In genomic region chr10:24138623-24139261, GRCm38 (mm10) we compare ENCODE assay signal across 38 mouse cellular contexts. TPM values are rescaled to one million over a fixed set of nuclear protein-coding genes. Genes with fewer than 3 reads are reported as not detected.
DNase-seq lines count a peak whose midpoint lies in the region; ATAC-seq lines count a peak whose summit lies in the region.
"Had no signal": no experiment of that assay in that cellular context is flagged by ENCODE, and none has a peak within 500 bp of the region (broad histone marks: within the 10 kb centered on the region; RNA-seq: fewer than 3 reads in every experiment).

No protein-coding gene starts in this region.

- 49% methylated on average over 2 of the region's 2 CpGs for WGBS in intestine, embryonic 16.5 days
- 63% methylated on average over 2 of the region's 2 CpGs for WGBS in kidney, embryonic 16.5 days

- no peaks in the 10 kb centered on the region for H3K9me3 ChIP-seq in intestine, embryonic 16.5 days (ENCODE audit: control insufficient read depth, low read length)
- H3K9me3 ChIP-seq in kidney, embryonic 16.5 days (ENCODE audit: low read length) = no peaks in the 10 kb centered on the region
- H3K9me3 ChIP-seq: heart, embryonic 15.5 days; limb, embryonic 13.5 days; midbrain, embryonic 10.5 days; midbrain, embryonic 15.5 days had no signal

- no peak overlapping the region for H3K4me3 ChIP-seq in intestine, embryonic 16.5 days (ENCODE audit: low read length)
- no peak overlapping the region for H3K4me3 ChIP-seq in kidney, embryonic 16.5 days (ENCODE audit: low read length)
- H3K4me3 ChIP-seq: erythroblast, embryonic 14.5 days; gastrocnemius, adult 2 months; heart, embryonic 15.5 days; layer of hippocampus, adult 2 months; left cerebral cortex, adult 2 months; limb, embryonic 13.5 days; midbrain, embryonic 10.5 days; midbrain, embryonic 15.5 days had no signal

- peak overlapping the region; percentile 37 for H3K27ac ChIP-seq in intestine, embryonic 16.5 days (ENCODE audit: low read length)
- peak overlapping the region; percentile 25; the same call in 1 of the 2 replicates for H3K27ac ChIP-seq in kidney, embryonic 16.5 days (ENCODE audit: low read length)
- H3K27ac ChIP-seq: gastrocnemius, adult 2 months; heart, embryonic 15.5 days; layer of hippocampus, adult 2 months; left cerebral cortex, adult 2 months; limb, embryonic 13.5 days; midbrain, embryonic 10.5 days; midbrain, embryonic 15.5 days had no signal

- H3K4me2 ChIP-seq in intestine, embryonic 16.5 days (ENCODE audit: low read depth, low read length) = no peak overlapping the region
- H3K4me2 ChIP-seq in kidney, embryonic 16.5 days (replicated peaks; ENCODE audit: low read depth, low read length) = no peak overlapping the region
- H3K4me2 ChIP-seq: heart, embryonic 15.5 days; limb, embryonic 13.5 days; liver, embryonic 11.5 days; midbrain, embryonic 15.5 days had no signal

- H3K27me3 ChIP-seq in intestine, embryonic 16.5 days (replicated peaks; ENCODE audit: control insufficient read depth, insufficient read depth, low read length) = no peaks in the 10 kb centered on the region
- H3K27me3 ChIP-seq in kidney, embryonic 16.5 days (ENCODE audit: insufficient read depth, low read length) = no peaks in the 10 kb centered on the region
- H3K27me3 ChIP-seq: heart, embryonic 15.5 days; limb, embryonic 13.5 days; midbrain, embryonic 15.5 days had no signal

- peak; percentile 72 for ATAC-seq in intestine, embryonic 16.5 days
- ATAC-seq in kidney, embryonic 16.5 days (ENCODE audit: low FRiP score, low TSS enrichment) = no peak
- ATAC-seq: forebrain, embryonic 16.5 days; hindbrain, embryonic 16.5 days; midbrain, embryonic 15.5 days had no signal

- H3K36me3 ChIP-seq in intestine, embryonic 16.5 days (ENCODE audit: control insufficient read depth, insufficient read depth, low read length) = no peaks in the 10 kb centered on the region
- no peaks in the 10 kb centered on the region for H3K36me3 ChIP-seq in kidney, embryonic 16.5 days (ENCODE audit: insufficient read depth, low read length)
- H3K36me3 ChIP-seq: heart, embryonic 15.5 days; limb, embryonic 13.5 days; midbrain, embryonic 10.5 days; midbrain, embryonic 15.5 days had no signal

- DNase-seq in kidney, adult 18-20 months = peak; percentile 18
- peak; percentile 63 to 69 for DNase-seq in kidney, postnatal 36 days
- no peak for DNase-seq in heart, adult 18-20 months
- DNase-seq in spleen, adult 18-20 months = no peak
- DNase-seq: adrenal gland, adult 8-10 months; B cell, adult 2 months; cerebellum, adult 2 months; cerebellum, postnatal 14 days; gastrocnemius, adult 2 months; right cerebral cortex, postnatal 4 days; thymus, adult 2 months; thymus, postnatal 36 days had no signal

- no peak overlapping the region for H3K9ac ChIP-seq in intestine, embryonic 16.5 days (ENCODE audit: low read depth, low read length)
- H3K9ac ChIP-seq in kidney, embryonic 16.5 days (replicated peaks; ENCODE audit: low read length) = no peak overlapping the region
- H3K9ac ChIP-seq: heart, embryonic 15.5 days; limb, embryonic 13.5 days; midbrain, embryonic 15.5 days had no signal

- peaks cover 15% of the 10 kb centered on the region for H3K4me1 ChIP-seq in intestine, embryonic 16.5 days (ENCODE audit: control insufficient read depth, insufficient read depth, low read length)
- H3K4me1 ChIP-seq in kidney, embryonic 16.5 days (ENCODE audit: insufficient read depth, low read length) = no peaks in the 10 kb centered on the region
- H3K4me1 ChIP-seq: heart, embryonic 15.5 days; midbrain, embryonic 10.5 days; midbrain, embryonic 15.5 days had no signal

RNA-seq across cellular contexts. Expression of gene Stx7, which starts 10.4 kb away (rescaled TPM):
- polyA plus RNA-seq in intestine, embryonic 16.5 days (2015; fragmentation: Nextera tagmentation; extraction: Ambion mirVana) = 148 and 158 TPM in 2 replicates
- 127 and 146 TPM in 2 replicates for polyA plus RNA-seq in kidney, embryonic 16.5 days (2015; fragmentation: Nextera tagmentation; extraction: Ambion mirVana)
- 10 to 100 TPM; 44.9 to 51.8 TPM for total RNA-seq in heart, adult 18-20 months (2021)

RNA-seq across cellular contexts. Expression of gene Taar9, which starts 29.4 kb away (rescaled TPM):
- polyA plus RNA-seq in intestine, embryonic 16.5 days (2015; fragmentation: Nextera tagmentation; extraction: Ambion mirVana) = not detected in 2 replicates
- not detected in 2 replicates for polyA plus RNA-seq in kidney, embryonic 16.5 days (2015; fragmentation: Nextera tagmentation; extraction: Ambion mirVana)
- total RNA-seq in heart, adult 18-20 months (2021) = not detected
- total RNA-seq: adrenal gland, adult 8-10 months; adrenal gland, postnatal 4 days; gastrocnemius, adult 2 months; gastrocnemius, postnatal 4 days; heart, postnatal 25 days; layer of hippocampus, adult 2 months; layer of hippocampus, postnatal 14 days; left cerebral cortex, adult 2 months; left cerebral cortex, postnatal 36 days; neutrophil, adult 5-6 weeks had no signal
- polyA plus RNA-seq: cerebellum, adult 2 months; cortical plate, adult 2 months; embryonic facial prominence, embryonic 14.5 days; erythroblast, embryonic 14.5 days; forebrain, embryonic 11.5 days; forebrain, embryonic 16.5 days; heart, embryonic 15.5 days; hindbrain, embryonic 11.5 days; hindbrain, embryonic 16.5 days; intestine, embryonic 14.5 days; limb, embryonic 13.5 days; liver, embryonic 11.5 days; liver, embryonic 16.5 days; lung, embryonic 16.5 days; midbrain, embryonic 15.5 days; neural tube, embryonic 11.5 days; thymus, adult 2 months had no signal

RNA-seq across cellular contexts. Expression of gene Taar8c, which starts 37.0 kb away (rescaled TPM):
- 0.13 TPM in 1 of 2 replicates, not detected in the other for polyA plus RNA-seq in intestine, embryonic 16.5 days (2015; fragmentation: Nextera tagmentation; extraction: Ambion mirVana)
- not detected in 2 replicates for polyA plus RNA-seq in kidney, embryonic 16.5 days (2015; fragmentation: Nextera tagmentation; extraction: Ambion mirVana)
- total RNA-seq in heart, adult 18-20 months (2021) = not detected
- total RNA-seq: adrenal gland, adult 8-10 months; adrenal gland, postnatal 4 days; gastrocnemius, adult 2 months; gastrocnemius, postnatal 4 days; heart, postnatal 25 days; layer of hippocampus, adult 2 months; layer of hippocampus, postnatal 14 days; left cerebral cortex, adult 2 months; left cerebral cortex, postnatal 36 days; neutrophil, adult 5-6 weeks had no signal
- polyA plus RNA-seq: cerebellum, adult 2 months; cortical plate, adult 2 months; embryonic facial prominence, embryonic 14.5 days; erythroblast, embryonic 14.5 days; forebrain, embryonic 11.5 days; forebrain, embryonic 16.5 days; heart, embryonic 15.5 days; hindbrain, embryonic 11.5 days; hindbrain, embryonic 16.5 days; intestine, embryonic 14.5 days; limb, embryonic 13.5 days; liver, embryonic 11.5 days; liver, embryonic 16.5 days; lung, embryonic 16.5 days; midbrain, embryonic 10.5 days; midbrain, embryonic 15.5 days; neural tube, embryonic 11.5 days; thymus, adult 2 months had no signal

RNA-seq across cellular contexts. Expression of gene Taar8b, which starts 46.6 kb away (rescaled TPM):
- not detected in 2 replicates for polyA plus RNA-seq in intestine, embryonic 16.5 days (2015; fragmentation: Nextera tagmentation; extraction: Ambion mirVana)
- polyA plus RNA-seq in kidney, embryonic 16.5 days (2015; fragmentation: Nextera tagmentation; extraction: Ambion mirVana) = not detected in 2 replicates
- not detected for total RNA-seq in heart, adult 18-20 months (2021)
- total RNA-seq: adrenal gland, adult 8-10 months; adrenal gland, postnatal 4 days; gastrocnemius, adult 2 months; gastrocnemius, postnatal 4 days; heart, postnatal 25 days; layer of hippocampus, adult 2 months; layer of hippocampus, postnatal 14 days; left cerebral cortex, adult 2 months; left cerebral cortex, postnatal 36 days; neutrophil, adult 5-6 weeks had no signal
- polyA plus RNA-seq: cerebellum, adult 2 months; cortical plate, adult 2 months; embryonic facial prominence, embryonic 14.5 days; erythroblast, embryonic 14.5 days; forebrain, embryonic 11.5 days; forebrain, embryonic 16.5 days; heart, embryonic 15.5 days; hindbrain, embryonic 11.5 days; hindbrain, embryonic 16.5 days; intestine, embryonic 14.5 days; limb, embryonic 13.5 days; liver, embryonic 11.5 days; liver, embryonic 16.5 days; lung, embryonic 16.5 days; midbrain, embryonic 10.5 days; midbrain, embryonic 15.5 days; neural tube, embryonic 11.5 days; thymus, adult 2 months had no signal

Comparison
In these comparisons a context has a peak if more than half of its experiments do, and no peak if none do; other contexts are left out.
1. DNase-seq: peak in kidney, adult 18-20 months (single experiment) and kidney, postnatal 36 days (2 of 2); none in heart, adult 18-20 months (0 of 2) and spleen, adult 18-20 months (0 of 2).